Mouse (Mus musculus) layer of hippocampus, adult 11-12 months (tissue): ENCODE results near the gene Golt1b.
"Not testable (repeated sequence)": the region's sequence is repeated elsewhere in the genome, so short reads cannot be mapped to it uniquely, and the experiment has no call there.

Source experiments
- DNase-seq: peaks from one replicate; pipeline ENCODE4 v3.0.0; 2022; ENCODE audit warnings: low spot score

The Golt1b gene

GRCm38 (mm10) chr6:142387011-142387754, at the start of gene Golt1b, which contains the start of gene Recql:
Golt1b (plus strand) TSS chr6:142387221.
Recql (minus strand) TSS chr6:142387087.
- DNase-seq: peak; percentile 98

GRCm38 (mm10) chr6:142338961-142339360, 48.1 kb upstream of the Golt1b start:
- no peak for DNase-seq

GRCm38 (mm10) chr6:142339576-142339975, 47.4 kb upstream of the Golt1b start:
- no peak for DNase-seq

GRCm38 (mm10) chr6:142343561-142343960, 43.5 kb upstream of the Golt1b start:
- peak; percentile 57 for DNase-seq

GRCm38 (mm10) chr6:142345440-142346038, 41.5 kb upstream of the Golt1b start, which contains the start of gene Pyroxd1:
Pyroxd1 (plus strand) TSS chr6:142345654.
- DNase-seq: peak; percentile 86

GRCm38 (mm10) chr6:142346181-142347110, 40.6 kb upstream of the Golt1b start:
- no peak for DNase-seq

DNA sequence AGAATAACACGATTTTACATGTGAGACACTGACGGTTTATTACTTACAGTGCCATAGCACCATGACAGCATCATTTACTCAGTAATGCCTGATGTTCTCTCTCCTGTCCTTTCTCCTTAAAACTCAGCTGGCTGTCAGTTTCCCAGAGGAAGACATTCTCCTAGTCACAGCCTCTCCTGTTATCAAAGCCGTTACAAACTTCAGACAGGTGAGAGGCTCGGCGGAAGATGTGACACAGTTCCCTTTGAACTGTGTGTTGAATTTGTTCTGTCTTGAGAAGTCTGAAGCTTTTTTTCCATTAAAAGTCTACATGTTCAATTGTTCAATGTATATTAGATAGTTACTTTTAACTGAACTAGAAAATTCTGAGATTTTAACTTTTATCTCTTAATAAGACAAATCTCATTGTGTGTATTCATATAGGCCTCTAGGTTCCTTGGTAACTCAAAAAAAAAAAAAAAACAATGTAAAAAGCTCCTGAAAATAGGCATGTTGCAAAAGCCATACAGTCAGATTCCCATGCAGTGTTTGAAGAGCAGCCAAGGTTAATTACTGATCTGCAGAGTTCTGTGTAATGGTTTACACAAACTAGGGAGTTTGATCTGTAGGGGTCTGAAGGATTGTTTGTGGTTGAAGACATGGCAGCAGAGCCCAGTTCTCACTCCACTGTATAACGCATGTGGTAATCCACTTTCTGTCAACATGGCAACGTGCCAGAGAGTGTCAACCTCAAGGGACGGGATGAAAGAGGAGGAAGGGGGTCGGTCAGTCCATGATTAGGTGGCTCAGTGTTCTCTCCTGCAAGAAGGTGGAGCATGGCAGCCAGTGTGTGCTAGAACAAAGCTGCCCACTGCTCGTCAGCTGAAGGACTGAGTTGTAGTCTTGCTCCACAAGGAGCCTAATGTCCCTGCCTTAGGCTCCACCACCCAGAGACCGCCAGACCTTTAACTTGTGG, 39.3 kb upstream of the Golt1b start:
- DNase-seq: no peak

GRCm38 (mm10) chr6:142352099-142352498, 34.9 kb upstream of the Golt1b start:
- DNase-seq: not testable (repeated sequence)

- DNase-seq: no peak
Observed at GRCm38 (mm10) chr6:142357106-142357505, 29.9 kb upstream of the Golt1b start.

- DNase-seq: no peak
Observed at GRCm38 (mm10) chr6:142362036-142362435, 25.0 kb upstream of the Golt1b start.

- DNase-seq: no peak
Observed at GRCm38 (mm10) chr6:142363019-142363576, 23.9 kb upstream of the Golt1b start.

GRCm38 (mm10) chr6:142365742-142366472, 21.1 kb upstream of the Golt1b start:
- no peak for DNase-seq

DNA sequence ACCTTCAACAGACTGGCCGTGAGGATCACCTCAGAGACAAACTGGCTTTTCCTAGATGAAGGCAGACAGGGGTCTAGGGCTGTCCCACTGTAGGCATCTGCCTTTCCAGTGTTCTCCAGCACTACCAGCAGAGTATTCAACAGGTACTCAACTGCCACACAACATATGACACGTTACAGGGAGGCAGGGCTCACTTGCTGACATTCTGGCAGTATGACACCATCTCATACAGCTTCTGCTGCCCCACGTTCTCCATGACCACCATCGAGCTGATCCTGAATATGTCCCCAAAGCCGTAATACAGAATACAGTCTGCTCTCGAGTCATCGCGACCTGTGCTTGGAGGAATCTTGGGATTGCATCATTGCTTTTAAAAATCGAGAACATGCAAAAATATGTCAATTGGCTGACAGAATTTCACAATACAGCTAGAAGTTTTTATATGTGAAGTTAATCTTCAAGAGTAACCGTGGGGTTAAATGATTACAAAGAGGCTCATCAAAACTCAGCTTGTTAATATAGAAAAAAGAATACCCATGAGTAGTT, 20.5 kb upstream of the Golt1b start:
- no peak for DNase-seq

DNA sequence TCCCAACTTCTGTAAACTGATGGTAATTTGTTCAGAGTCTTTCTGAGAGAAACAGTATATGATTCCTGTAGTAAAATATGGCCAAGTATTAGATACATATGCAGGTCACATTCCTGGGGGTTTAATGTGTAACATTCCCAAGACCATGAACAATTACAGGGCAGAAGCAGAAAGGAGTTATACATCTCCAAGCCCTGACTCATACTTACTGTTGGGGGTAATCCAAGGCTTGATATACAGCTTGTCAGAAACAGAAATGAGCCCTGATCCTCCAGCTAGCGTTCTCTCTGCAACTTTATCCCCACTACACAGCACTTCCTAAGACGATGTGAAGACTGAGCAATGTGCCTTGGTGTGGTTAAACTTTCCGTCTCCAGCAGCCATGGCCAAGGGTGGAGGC, 19.5 kb upstream of the Golt1b start:
- no peak for DNase-seq

DNA sequence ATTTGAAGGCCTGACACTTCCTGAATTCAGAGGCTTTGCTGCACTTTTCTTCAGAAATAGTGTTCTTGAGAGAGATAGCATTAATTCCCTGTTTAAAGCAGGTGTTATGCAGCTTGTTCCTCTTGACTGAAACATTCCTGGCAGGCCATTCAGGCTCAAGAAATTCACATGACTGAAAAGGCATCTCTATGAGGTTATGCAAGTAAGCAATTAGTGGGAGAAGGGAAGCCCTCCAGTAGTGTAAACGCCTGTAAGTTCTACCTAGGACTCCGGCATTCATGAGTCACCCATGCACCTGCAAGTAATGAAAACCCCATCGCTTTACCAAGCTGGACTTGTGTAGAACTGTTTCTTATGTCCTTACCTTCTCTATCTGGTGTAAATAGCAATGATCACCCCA, 17.5 kb upstream of the Golt1b start:
- no peak for DNase-seq

GRCm38 (mm10) chr6:142377081-142377480, 9.9 kb upstream of the Golt1b start:
- DNase-seq: no peak

GRCm38 (mm10) chr6:142378576-142379330, 8.3 kb upstream of the Golt1b start:
- no peak for DNase-seq

- DNase-seq: no peak
Observed at GRCm38 (mm10) chr6:142379961-142380360, 7.1 kb upstream of the Golt1b start.

DNA sequence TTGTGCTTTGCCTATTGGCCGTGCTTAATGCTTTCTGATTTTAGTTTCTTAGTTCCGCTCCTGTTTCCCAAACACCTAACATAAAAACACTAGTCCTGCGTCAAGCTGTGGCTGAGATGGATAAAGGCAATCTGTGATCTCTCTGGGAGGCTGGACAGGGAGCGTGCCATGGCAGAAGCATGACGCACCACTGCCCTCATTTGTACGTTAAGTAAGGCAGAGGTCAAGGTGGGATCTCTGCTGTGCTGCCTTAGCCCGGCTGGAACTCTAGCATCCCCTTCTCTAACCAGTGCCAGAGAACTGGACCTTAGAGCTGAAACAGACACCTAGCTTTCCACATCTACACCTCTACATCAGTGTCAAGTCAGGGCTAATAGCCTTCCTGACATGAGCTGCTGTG, 5.4 kb upstream of the Golt1b start:
- no peak for DNase-seq
